8 mouse cellular contexts compared by ENCODE assay signal in the genomic region with DNA sequence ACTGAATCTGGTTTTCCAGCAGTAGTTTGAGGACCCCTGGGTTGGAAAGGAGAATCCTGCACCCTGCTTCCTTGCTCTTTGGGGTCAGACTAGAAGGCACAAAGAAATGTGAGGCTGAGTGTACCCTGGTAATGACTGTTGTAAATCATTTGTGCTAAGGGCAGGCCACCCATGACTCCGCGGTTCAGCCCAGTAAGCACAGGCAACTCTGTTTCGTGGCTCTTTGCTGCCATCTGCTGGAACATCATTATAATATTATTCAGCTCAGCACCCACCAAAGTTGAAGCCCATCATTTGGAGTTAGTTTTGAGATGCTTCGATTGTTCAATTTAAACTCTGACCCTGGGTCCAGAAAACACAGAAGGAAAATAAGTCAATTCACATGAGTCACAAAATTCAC. TPM values are rescaled to one million over a fixed set of nuclear protein-coding genes. Genes with fewer than 3 reads are reported as not detected.
A peak's percentile ranks its signal among the peaks of the same experiment; 100 is the strongest.
DNase-seq lines count a peak whose midpoint lies in the region; ATAC-seq and TF ChIP-seq lines count a peak whose summit lies in the region.

No protein-coding gene starts in this region.

- H3K9me3 ChIP-seq in ES-Bruce4 (replicated peaks; ENCODE audit: control insufficient read depth, insufficient read depth, low read length, poor library complexity, severe bottlenecking): no peaks in the 10 kb centered on the region
- no peaks in the 10 kb centered on the region for H3K9me3 ChIP-seq in liver, postnatal 0 days (ENCODE audit: low read length)

- peak; percentile 85 for DNase-seq in adipocyte (ENCODE audit: low spot score)
- peak; percentile 29 to 56 for DNase-seq in gastrocnemius, postnatal 36 days
- DNase-seq in kidney, adult 8-10 months: peak; percentile 47 to 48
- DNase-seq in liver, postnatal 0 days: peak; percentile 76
- DNase-seq in urinary bladder, postnatal 36 days (ENCODE audit: low spot score in 2 of 2): peak; percentile 51 to 58

- no peaks in the 10 kb centered on the region for H3K4me1 ChIP-seq in ES-Bruce4 (ENCODE audit: control insufficient read depth, insufficient read depth, low read length)
- no peaks in the 10 kb centered on the region for H3K4me1 ChIP-seq in cortical plate, adult 2 months (ENCODE audit: control insufficient read depth, insufficient read depth, low read length)
- no peaks in the 10 kb centered on the region for H3K4me1 ChIP-seq in liver, postnatal 0 days (ENCODE audit: insufficient read depth)

- intact Hi-C loops in gastrocnemius, postnatal 36 days (cut with DNase I): loop anchor here (5.0 to 10.0 kb wide), 4 partner anchors 161 to 1181 kb away; a partner anchor contains a TSS

- WGBS in liver, postnatal 0 days (ENCODE audit: insufficient replicate concordance): 10% methylated on average over 4 of the region's 4 CpGs

- ATAC-seq in liver, postnatal 0 days: peak; percentile 71
- peak; percentile 67 for ATAC-seq in neutrophil, adult 5-6 weeks (ENCODE audit: extremely low read depth, insufficient number of reproducible peaks, low FRiP score, poor library complexity, severe bottlenecking)

- H3K4me3 ChIP-seq in ES-Bruce4 (ENCODE audit: low read depth, low read length): no peak overlapping the region
- H3K4me3 ChIP-seq in cortical plate, adult 2 months (ENCODE audit: insufficient read depth, low read length): no peak overlapping the region
- H3K4me3 ChIP-seq in liver, postnatal 0 days (ENCODE audit: low read depth, low read length): no peak overlapping the region

- 0 out of 2 replicates have a peak, but pooled peaks cover 1% of the 10 kb centered on the region for H3K27me3 ChIP-seq in ES-Bruce4 (ENCODE audit: control insufficient read depth, insufficient read depth, low read length, poor library complexity, severe bottlenecking)
- no peaks in the 10 kb centered on the region for H3K27me3 ChIP-seq in liver, postnatal 0 days (ENCODE audit: insufficient read depth, low read length)

- no peaks in the 10 kb centered on the region for H3K36me3 ChIP-seq in ES-Bruce4 (ENCODE audit: control insufficient read depth, insufficient read depth, low read length, poor library complexity, severe bottlenecking)
- no peaks in the 10 kb centered on the region for H3K36me3 ChIP-seq in liver, postnatal 0 days (replicated peaks; ENCODE audit: insufficient read depth, low read length)

- no peak overlapping the region for H3K9ac ChIP-seq in ES-Bruce4 (ENCODE audit: low read depth, poor library complexity, severe bottlenecking)
- no peak overlapping the region for H3K9ac ChIP-seq in liver, postnatal 0 days (replicated peaks)

- no peak overlapping the region for H3K4me2 ChIP-seq in liver, postnatal 0 days (ENCODE audit: low read depth, low read length)

- TF ChIP-seq POLR2A in ES-Bruce4 (IDR thresholded peaks at IDR 0.05; ENCODE audit: insufficient read depth, low read length): no peak
- TF ChIP-seq POLR2A in cortical plate, adult 2 months (IDR thresholded peaks at IDR 0.05; ENCODE audit: extremely low read depth, insufficient read depth, low read length): no peak

- no peak overlapping the region for H3K27ac ChIP-seq in ES-Bruce4 (ENCODE audit: insufficient read depth, low read length)
- H3K27ac ChIP-seq in cortical plate, adult 2 months (ENCODE audit: insufficient read depth, low read length): no peak overlapping the region
- no peak overlapping the region for H3K27ac ChIP-seq in liver, postnatal 0 days (ENCODE audit: low read depth)

- TF ChIP-seq EP300 in ES-Bruce4 (IDR thresholded peaks at IDR 0.05; ENCODE audit: insufficient read depth, low read depth, low read length): no peak
- TF ChIP-seq EP300 in liver, postnatal 0 days (IDR thresholded peaks at IDR 0.05; ENCODE audit: low read depth): no peak

- peak; percentile 63 for TF ChIP-seq CTCF in ES-Bruce4 (IDR thresholded peaks at IDR 0.05; ENCODE audit: low read depth, low read length)
- TF ChIP-seq CTCF in cortical plate, adult 2 months (IDR thresholded peaks at IDR 0.05; ENCODE audit: extremely low read depth, insufficient read depth, low read length): peak; percentile 82
- peak; percentile 79 for TF ChIP-seq CTCF in liver, postnatal 0 days (IDR thresholded peaks at IDR 0.05; ENCODE audit: low read depth)

RNA-seq across cellular contexts. Expression of a gene that starts 15.6 kb away (rescaled TPM):
- 9.5 TPM in 2 replicates for polyA plus RNA-seq in ES-Bruce4 (2011; ENCODE audit: insufficient read depth, insufficient read length, low read depth, missing spikeins)
- 66.7 and 74.5 TPM in 2 replicates for polyA plus RNA-seq in cortical plate, adult 2 months (2012; rRNA removed)
- 10 to 100 TPM; 35.0 to 35.2 TPM for total RNA-seq in gastrocnemius, postnatal 36 days (2021)
- polyA plus RNA-seq in liver, postnatal 0 days (2015; fragmentation: Nextera tagmentation; extraction: Ambion mirVana): 25.4 and 25.7 TPM in 2 replicates
- 12.8 and 15.5 TPM in 2 replicates for total RNA-seq in neutrophil, adult 5-6 weeks (2017)

RNA-seq across cellular contexts. Expression of a gene that starts 36.5 kb away (rescaled TPM):
- 8.8 and 9.4 TPM in 2 replicates for polyA plus RNA-seq in ES-Bruce4 (2011; ENCODE audit: insufficient read depth, insufficient read length, low read depth, missing spikeins)
- 34.0 and 34.5 TPM in 2 replicates for polyA plus RNA-seq in cortical plate, adult 2 months (2012; rRNA removed)
- under 1 TPM; 0.23 to 0.37 TPM for total RNA-seq in gastrocnemius, postnatal 36 days (2021)
- 0.86 and 1.1 TPM in 2 replicates for polyA plus RNA-seq in liver, postnatal 0 days (2015; fragmentation: Nextera tagmentation; extraction: Ambion mirVana)
- 0.98 and 1.0 TPM in 2 replicates for total RNA-seq in neutrophil, adult 5-6 weeks (2017)
